Mouse (Mus musculus): ENCODE measurements around the gene Ppp1r27.

Ppp1r27 gene

DNA sequence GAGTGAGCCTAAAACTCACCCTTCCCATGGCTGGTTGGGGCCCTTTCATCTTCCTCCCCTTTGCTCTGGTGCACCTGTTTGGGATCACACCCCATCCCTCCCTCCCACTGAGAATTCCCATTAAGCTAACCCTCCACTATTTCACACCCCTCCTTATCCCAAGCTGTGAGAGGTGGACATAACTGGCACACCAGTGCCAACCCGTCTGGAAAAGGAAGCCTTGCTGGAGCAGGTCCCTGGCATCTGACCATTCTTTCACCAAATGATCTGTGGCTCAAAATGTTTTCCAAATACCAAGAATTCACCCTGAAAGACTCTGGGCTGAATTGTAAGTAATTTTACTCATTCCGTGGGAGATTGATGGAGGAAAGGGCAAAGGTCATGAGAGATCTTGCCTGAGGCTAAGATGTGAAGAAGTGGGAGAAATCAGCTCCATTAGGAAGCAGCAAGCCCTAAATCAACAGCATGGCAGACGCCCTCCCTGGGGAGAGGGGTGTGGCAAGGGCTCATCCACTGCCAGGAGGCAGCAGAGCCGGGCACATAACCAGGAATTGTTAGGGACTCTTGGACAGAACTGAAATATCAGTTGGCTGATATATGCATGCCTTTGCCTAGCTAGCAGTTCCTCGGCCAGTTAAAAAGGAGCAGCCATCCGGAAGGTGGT lies 38.0 kb downstream of the Ppp1r27 start:
- DNase-seq: peak; percentile 65 to 67

DNA sequence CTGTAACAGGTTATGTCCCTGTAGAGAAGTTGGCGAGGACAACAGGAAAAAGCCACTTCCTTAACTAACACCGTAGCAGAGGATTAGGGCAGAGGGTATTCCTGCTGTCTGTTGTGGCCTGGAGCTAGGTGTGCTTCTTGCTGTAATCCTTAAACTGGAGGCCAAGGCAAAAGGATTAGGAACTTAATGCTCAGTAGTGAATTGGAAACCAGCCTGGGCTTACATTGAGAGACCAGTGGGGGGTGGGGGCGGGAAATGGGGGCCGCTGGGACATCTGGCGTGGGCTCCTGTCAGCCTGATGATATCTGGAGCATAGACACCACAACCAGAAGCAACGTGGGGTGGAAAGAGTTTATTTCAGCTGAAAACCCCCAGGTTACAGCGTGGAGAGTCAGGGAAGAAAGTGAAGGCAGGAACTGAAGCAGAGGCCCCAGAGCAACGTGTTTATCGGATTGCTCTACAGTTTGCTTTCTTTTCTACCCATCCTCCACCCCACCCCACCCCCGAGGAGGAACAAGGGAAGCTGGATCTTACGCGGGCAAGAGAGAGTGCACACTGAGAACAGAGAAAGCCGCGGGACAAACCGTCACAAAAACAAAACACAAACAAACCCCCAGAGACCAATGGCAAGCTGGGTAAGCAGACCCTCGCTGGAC lies 40.4 kb downstream of the Ppp1r27 start:
- DNase-seq: no peak

DNA sequence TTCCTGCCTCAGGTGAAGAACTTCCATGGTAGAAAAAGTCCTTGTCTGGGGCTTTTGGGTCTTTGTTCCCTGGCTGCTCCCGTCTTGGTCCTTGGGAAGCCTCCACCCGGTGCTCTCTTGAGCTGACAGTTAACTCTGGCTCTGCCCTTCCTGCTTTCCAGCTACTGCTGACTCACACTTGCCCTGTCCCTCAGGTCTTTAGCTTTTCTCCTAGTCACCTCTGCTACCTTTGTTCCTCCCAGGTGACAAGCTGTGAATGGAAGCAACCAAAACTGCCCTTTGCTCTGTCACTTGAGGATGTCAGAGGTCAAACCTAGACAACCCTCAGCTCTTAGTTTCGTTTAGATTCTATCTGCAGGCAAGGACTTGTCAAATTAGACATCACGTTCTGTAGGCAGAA lies 41.0 kb downstream of the Ppp1r27 start:
- no peak for DNase-seq

DNA sequence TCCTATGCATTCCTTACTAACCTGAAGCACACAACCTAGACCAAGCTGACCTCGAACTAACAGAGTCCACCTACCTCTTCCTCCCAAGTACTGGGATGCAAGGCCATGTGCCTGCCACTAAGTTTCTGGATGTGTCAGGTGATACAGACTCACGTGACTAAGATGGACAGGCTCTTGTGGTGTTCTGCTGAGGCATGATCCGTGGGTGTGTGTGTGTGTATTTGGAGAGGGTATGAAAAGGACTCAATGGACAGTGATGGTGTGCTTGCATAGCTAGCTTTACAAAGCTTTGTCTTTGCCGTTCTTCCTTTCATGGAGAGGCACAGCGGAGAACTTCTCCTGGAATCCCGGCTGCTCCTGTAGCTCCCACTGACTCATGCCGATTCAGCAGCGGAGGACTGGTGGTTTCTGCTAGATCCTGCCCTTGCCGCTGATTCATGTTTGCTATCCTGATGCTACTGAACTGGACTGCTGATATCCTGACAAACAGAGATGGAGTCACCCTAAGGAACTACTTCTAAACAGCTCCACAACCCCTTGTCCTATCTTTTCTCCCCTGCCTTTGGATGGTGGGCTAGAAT lies 42.6 kb downstream of the Ppp1r27 start:
- DNase-seq: no peak

DNA sequence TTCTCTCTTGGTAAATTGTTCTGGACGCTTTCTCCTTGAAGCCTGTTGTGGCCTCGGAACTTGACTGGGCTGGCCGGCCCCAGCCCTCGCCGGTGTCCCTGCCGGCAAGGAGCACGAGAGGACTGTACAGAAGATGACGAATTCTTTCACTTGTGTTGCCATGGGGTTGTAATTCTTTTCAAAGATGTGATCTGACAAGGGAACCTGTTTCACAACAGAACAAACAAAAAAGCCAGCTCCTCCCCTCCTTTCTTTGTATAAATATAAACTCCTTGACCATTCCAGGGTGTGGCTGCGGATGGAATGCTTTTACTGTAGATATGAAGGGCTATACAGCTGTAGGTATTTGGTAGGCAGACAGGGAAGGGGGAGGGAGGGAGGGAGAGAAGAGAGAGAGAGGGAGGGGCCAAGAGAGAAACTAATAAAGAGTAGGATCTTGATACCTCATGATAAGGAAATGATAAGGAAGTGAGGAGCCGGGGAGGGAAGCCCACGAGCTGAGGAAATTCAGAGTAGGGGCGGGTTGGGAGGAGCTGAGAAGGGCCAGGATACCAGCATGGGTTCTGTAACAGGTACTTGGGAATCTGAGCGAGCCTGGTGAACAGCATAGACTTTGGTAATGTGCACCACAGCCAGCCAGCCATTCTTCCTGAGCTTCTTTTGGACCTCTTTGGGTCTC lies 43.2 kb downstream of the Ppp1r27 start:
- no peak for DNase-seq

DNA sequence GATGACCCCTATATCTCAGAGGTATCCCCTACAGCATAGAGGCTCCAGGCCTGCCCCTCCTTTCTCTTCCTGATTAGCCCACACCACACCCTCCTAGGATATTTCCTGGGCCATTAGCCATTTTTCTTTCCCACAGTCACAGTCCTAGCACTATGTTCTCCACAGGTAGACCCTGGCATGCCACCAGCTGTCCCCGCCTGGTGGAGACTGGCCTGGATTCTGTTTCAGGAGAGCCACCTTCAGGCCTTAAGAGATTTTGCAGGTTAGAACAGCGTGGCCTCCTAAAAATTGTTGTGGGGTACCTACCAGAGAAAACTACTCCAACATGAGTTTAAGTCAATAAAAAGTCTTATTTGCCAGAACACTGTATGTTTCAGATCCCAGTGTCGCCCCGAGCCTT lies 44.0 kb downstream of the Ppp1r27 start:
- DNase-seq: peak; percentile 49 to 52

DNA sequence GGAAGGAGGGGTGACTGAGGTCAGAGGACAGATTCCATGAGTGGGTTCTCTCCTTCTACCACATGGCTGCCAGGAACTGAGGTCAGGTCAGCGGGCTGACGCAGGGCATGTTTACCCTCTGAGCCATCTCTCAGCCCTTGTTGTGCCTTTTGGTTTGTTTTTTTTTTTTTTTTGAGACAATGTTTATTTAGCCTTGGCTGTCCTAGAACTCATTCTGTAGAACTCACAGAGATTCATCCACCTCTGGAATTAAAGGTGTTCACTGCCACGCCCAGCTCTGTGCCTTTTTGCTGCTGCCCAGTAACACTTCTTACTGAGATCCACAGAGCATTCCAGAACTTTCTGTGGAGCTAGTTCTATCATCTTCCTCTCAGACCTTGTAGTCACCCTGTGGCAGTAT lies 45.3 kb downstream of the Ppp1r27 start:
- DNase-seq: no peak

DNA sequence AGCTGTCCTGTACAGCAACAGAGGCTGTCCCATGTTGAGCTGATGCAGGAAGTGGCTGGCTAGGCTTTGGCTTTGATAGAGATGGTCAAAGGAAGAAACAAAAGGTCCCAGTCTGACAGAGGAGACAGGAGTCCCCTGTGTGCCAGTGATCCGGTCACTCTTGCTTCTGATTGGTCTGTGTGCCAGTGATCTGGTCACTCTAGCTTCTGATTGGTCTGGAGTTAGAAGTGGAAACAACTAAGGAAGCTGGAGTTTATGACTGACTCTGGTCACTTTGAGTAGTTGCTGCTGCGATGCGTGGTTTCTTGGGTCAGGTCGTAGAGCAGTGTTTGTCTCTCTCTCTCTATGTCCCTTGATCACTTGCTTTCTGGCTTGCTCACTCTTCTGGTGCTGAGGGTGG lies 49.2 kb downstream of the Ppp1r27 start:
- no peak for DNase-seq

DNA sequence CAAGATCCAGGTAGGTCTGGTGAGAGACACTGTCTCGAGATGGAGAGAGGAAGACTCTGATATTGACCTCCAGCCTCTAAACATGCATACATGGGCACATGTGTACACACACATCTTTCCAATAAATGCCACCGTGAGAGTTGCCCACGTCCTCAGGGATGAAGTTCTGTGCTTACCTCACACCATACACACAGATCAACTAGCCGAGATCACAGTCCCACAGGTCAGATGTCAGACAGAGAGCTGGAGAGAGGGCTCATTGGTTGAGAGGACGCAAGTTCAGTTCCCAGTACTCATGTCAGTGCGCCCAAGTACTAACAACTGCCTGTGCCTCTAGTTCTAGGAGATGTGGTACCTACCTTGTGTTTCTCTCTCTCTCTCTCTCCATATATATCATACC lies 49.9 kb downstream of the Ppp1r27 start:
- no peak for DNase-seq

DNA sequence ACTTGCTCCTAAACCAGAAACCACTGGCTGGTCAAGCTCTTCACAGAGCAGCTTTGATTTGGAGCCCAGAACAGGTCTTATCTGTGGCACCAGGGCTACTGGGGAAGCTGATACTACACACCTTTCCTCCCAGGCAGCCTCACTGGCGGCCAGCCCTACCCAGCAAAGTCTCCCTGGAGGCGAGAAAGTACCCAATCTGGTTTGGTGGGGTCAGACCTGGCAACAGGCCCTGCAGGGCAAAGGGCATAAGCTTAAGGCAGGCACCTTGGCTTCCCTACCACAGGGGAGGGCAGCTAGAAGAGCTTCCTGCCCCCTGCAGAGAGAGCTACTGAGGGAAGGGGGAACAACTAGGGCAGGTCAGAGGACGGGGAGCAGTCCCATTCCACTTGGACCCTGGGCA lies 50.6 kb downstream of the Ppp1r27 start:
- DNase-seq: no peak

Data from cerebellum, adult 18-20 months (tissue).